Mouse (Mus musculus) Patski (cell line): ENCODE data around the gene Zdhhc9. TPM values are rescaled to one million over a fixed set of nuclear protein-coding genes. Genes with fewer than 3 reads are reported as not detected.

Source experiments
- ATAC-seq: fragments of 100-300 bp; one replicate; pipeline ENCODE4 v1.8.0; 2021
- CTCF ChIA-PET: fragments of 350-600 bp; sonication (Branson Sonifier 250); formaldehyde crosslinking; loops from one replicate; lab custom pipeline; 2022; ENCODE audit warnings: inconsistent platforms; lab: Charles Lee
- POLR2A ChIA-PET: fragments of 350-600 bp; sonication (Branson Sonifier 250); formaldehyde crosslinking; loops from one replicate; lab custom pipeline; 2022; ENCODE audit warnings: antibody characterized with exemption, inconsistent platforms; lab: Charles Lee
- DNase-seq: peaks from one replicate; pipeline ENCODE4 v3.0.0-alpha.2; 2011; ENCODE audit warnings: low read depth, low spot score
- H3K27me3 ChIP-seq: fragments of 371-371 bp; one replicate; pipeline ENCODE4 v1.5.1; 2021
- CTCF ChIP-seq: fragments of 100-300 bp; IDR thresholded peaks from one replicate; pipeline ENCODE4 v1.5.1; 2021
- in situ Hi-C: fragments of 300-500 bp; cut with MboI; formaldehyde crosslinking; loops from 3 replicates; pipeline ENCODE4 v1.11.1; 2018; ENCODE audit warnings: low pct_unique_long_range_greater_than_20kb, mixed read lengths
- polyA plus RNA-seq: library from polyadenylated mRNA; unstranded; gene quantifications from one replicate; pipeline ENCODE4 v1.2.3, GENCODE M21; 2021

The Zdhhc9 gene
- polyA plus RNA-seq, 1 experiment from 2014 or later, result 16.2 TPM

GRCm38 (mm10) chrX:48204469-48204868, 4.2 kb downstream of the Zdhhc9 start:
- in situ Hi-C loops, result no loop called here
- DNase-seq (no peak), ATAC-seq (no peak)
- ChIA-PET CTCF (no interaction called here), POLR2A (no interaction called here)
- H3K27me3 ChIP-seq, result peaks cover 17% of the 10 kb centered on the region
- no peak for TF ChIP-seq CTCF

DNA sequence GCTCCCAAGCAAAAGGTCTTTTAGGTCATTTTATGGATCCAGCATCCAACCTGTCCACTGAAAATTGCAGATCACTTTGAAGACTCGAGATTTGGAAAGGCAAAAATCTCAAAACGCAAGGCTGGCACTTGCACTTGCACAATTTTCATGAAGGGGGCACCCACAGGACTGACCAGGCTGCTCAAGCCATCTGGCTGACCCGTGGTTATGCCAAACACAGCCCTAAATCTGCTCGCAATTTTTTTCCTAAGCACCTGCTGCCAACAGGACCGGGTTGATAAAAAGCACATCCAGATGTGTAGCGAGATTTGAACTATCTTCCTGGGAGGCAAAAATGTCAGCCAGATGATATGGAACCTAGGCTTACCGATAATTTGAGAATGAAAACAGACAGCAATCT, 4.9 kb downstream of the Zdhhc9 start:
- in situ Hi-C loops, result no loop called here
- DNase-seq (no peak), ATAC-seq (no peak)
- peaks cover 15% of the 10 kb centered on the region for H3K27me3 ChIP-seq
- ChIA-PET CTCF (no interaction called here), POLR2A (no interaction called here)
- TF ChIP-seq CTCF, result no peak

GRCm38 (mm10) chrX:48202995-48203394, 5.7 kb downstream of the Zdhhc9 start:
- no peak for ATAC-seq
- DNase-seq, result no peak

GRCm38 (mm10) chrX:48202436-48202835, 6.2 kb downstream of the Zdhhc9 start:
- no peak for TF ChIP-seq CTCF

More at GRCm38 (mm10) chrX:48202995-48203394, 5.7 kb downstream of the Zdhhc9 start:
- H3K27me3 ChIP-seq, result peaks cover 15% of the 10 kb centered on the region
- ChIA-PET CTCF (no interaction called here), POLR2A (no interaction called here)
- in situ Hi-C loops, result no loop called here
- TF ChIP-seq CTCF, result no peak

GRCm38 (mm10) chrX:48201973-48202372, 6.7 kb downstream of the Zdhhc9 start:
- H3K27me3 ChIP-seq, result peaks cover 10% of the 10 kb centered on the region
- in situ Hi-C loops, result no loop called here
- CTCF ChIA-PET, result no interaction called here
- ATAC-seq (no peak), DNase-seq (no peak)
- POLR2A ChIA-PET, result no interaction called here
- TF ChIP-seq CTCF, result no peak

More at GRCm38 (mm10) chrX:48202436-48202835, 6.2 kb downstream of the Zdhhc9 start:
- ChIA-PET CTCF (no interaction called here), POLR2A (no interaction called here)
- ATAC-seq (no peak), DNase-seq (no peak)
- peaks cover 15% of the 10 kb centered on the region for H3K27me3 ChIP-seq
- in situ Hi-C loops, result no loop called here

- in situ Hi-C loops, result no loop called here
- TF ChIP-seq CTCF, result no peak
- POLR2A ChIA-PET, result no interaction called here
- DNase-seq (no peak), ATAC-seq (no peak)
- peaks cover 5% of the 10 kb centered on the region for H3K27me3 ChIP-seq
- CTCF ChIA-PET, result no interaction called here
Measured at GRCm38 (mm10) chrX:48200699-48201098, 8.0 kb downstream of the Zdhhc9 start.

GRCm38 (mm10) chrX:48199026-48199425, 9.7 kb downstream of the Zdhhc9 start:
- ChIA-PET CTCF (interaction anchor here (1.1 to 1.4 kb wide), 2 partner anchors 15 to 37 kb away, joined by 3 read pairs; no protein-coding TSS in a partner anchor), POLR2A (interaction anchor here (1.3 kb wide), 1 partner anchor 10 kb away, joined by 4 read pairs; the partner anchor contains the start of gene Zdhhc9)
- no peak for TF ChIP-seq CTCF
- no peak for DNase-seq
- H3K27me3 ChIP-seq, result peaks cover 2% of the 10 kb centered on the region
- in situ Hi-C loops, result no loop called here
- no peak for ATAC-seq

DNA sequence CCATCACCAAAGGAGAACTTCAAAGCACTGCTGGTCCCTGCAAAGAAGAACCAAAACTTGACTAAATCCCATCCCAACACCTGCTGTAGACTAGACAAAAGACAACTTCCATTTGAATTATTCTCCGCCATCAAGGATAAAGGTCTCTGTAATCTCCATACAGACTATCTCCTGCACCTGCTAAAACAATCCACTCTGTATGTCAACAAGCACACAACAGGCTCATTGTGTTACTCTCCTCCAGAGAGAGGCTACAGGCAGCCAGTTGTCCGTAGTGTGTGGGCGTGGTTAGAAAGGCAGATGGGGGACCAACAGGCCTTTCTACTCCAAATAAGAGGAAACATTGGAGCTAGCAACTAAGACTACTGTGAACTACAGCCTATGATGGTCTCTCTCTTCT, 10.8 kb downstream of the Zdhhc9 start:
- no peaks in the 10 kb centered on the region for H3K27me3 ChIP-seq
- ChIA-PET POLR2A (no interaction called here), CTCF (interaction anchor here (0.5 kb wide), 1 partner anchor 10 kb away, joined by 3 read pairs; no protein-coding TSS in a partner anchor)
- in situ Hi-C loops, result no loop called here
- DNase-seq (no peak), ATAC-seq (no peak)
- TF ChIP-seq CTCF, result no peak

- H3K27me3 ChIP-seq, result no peaks in the 10 kb centered on the region
- no peak for TF ChIP-seq CTCF
- in situ Hi-C loops, result no loop called here
- ATAC-seq (no peak), DNase-seq (no peak)
- CTCF ChIA-PET, result no interaction called here
- POLR2A ChIA-PET, result no interaction called here
Measured at GRCm38 (mm10) chrX:48193235-48194152, 15.2 kb downstream of the Zdhhc9 start.

- in situ Hi-C loops, result no loop called here
- DNase-seq (no peak), ATAC-seq (no peak)
- CTCF ChIA-PET, result no interaction called here
- POLR2A ChIA-PET, result no interaction called here
- TF ChIP-seq CTCF, result no peak
- H3K27me3 ChIP-seq, result no peaks in the 10 kb centered on the region
Measured at GRCm38 (mm10) chrX:48191261-48191660, 17.4 kb downstream of the Zdhhc9 start.

DNA sequence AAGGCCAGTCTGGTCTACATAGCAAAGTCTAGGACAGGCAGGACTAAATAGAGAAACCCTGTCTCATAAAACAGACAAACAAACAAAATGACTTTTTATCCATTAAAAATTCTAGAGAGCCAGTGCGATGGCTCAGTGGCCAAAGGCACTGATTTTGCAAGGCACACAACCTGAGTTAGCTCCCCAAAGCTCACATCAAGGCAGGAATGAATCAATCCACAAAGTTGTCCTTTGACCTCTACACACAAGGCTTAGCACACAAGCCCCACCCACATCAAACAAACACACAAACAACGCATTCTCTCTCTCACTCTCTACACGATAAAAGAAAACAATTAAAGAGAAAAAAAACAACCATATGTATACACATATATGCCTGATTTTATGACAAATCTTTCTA, 24.0 kb downstream of the Zdhhc9 start:
- no peaks in the 10 kb centered on the region for H3K27me3 ChIP-seq
- CTCF ChIA-PET, result interaction anchor here (1.2 kb wide), 1 partner anchor 10 kb away, joined by 3 read pairs; no protein-coding TSS in a partner anchor
- ATAC-seq, result no peak
- TF ChIP-seq CTCF, result no peak
- in situ Hi-C loops, result no loop called here
- POLR2A ChIA-PET, result no interaction called here
- no peak for DNase-seq
